Mouse (Mus musculus): ENCODE measurements at regions not wholly inside any gene's neighbourhood (a gene's known extent, or its start where the extent isn't known, plus 50 kb on each side); places are given as distances from the start of the nearest gene placed in this dataset.

- DNase-seq, result no peak
- intact Hi-C loops (cut with DNase I; ENCODE audit: low total_unique reads), result no loop called here
These were observed 170.7 kb upstream of the Cited2 start for GRCm38 (mm10) chr10:17552277-17552676.

GRCm38 (mm10) chr10:17556391-17556790 lies 166.6 kb upstream of the Cited2 start:
- no peak for DNase-seq
- intact Hi-C loops (cut with DNase I; ENCODE audit: low total_unique reads), result no loop called here

- intact Hi-C loops (cut with DNase I; ENCODE audit: low total_unique reads), result no loop called here
- no peak for DNase-seq
These were observed 163.6 kb upstream of the Cited2 start for GRCm38 (mm10) chr10:17559370-17559955.

- no peak for DNase-seq
- intact Hi-C loops (cut with DNase I; ENCODE audit: low total_unique reads), result no loop called here
These were observed 163.0 kb upstream of the Cited2 start for GRCm38 (mm10) chr10:17559980-17560379.

- intact Hi-C loops (cut with DNase I; ENCODE audit: low total_unique reads), result no loop called here
- no peak for DNase-seq
These were observed 161.6 kb upstream of the Cited2 start for GRCm38 (mm10) chr10:17561466-17561865.

GRCm38 (mm10) chr10:17561977-17562376 lies 161.0 kb upstream of the Cited2 start:
- DNase-seq, result no peak
- intact Hi-C loops (cut with DNase I; ENCODE audit: low total_unique reads), result no loop called here

- DNase-seq, result peak; percentile 14
- intact Hi-C loops (cut with DNase I; ENCODE audit: low total_unique reads), result no loop called here
These were observed 160.3 kb upstream of the Cited2 start for GRCm38 (mm10) chr10:17562410-17563350.

GRCm38 (mm10) chr10:17563351-17563749 lies 159.7 kb upstream of the Cited2 start:
- DNase-seq, result no peak
- intact Hi-C loops (cut with DNase I; ENCODE audit: low total_unique reads), result no loop called here

GRCm38 (mm10) chr10:17564895-17565620 lies 158.0 kb upstream of the Cited2 start:
- intact Hi-C loops (cut with DNase I; ENCODE audit: low total_unique reads), result no loop called here
- no peak for DNase-seq

GRCm38 (mm10) chr10:17566975-17567374 lies 156.0 kb upstream of the Cited2 start:
- no peak for DNase-seq
- intact Hi-C loops (cut with DNase I; ENCODE audit: low total_unique reads), result no loop called here

- DNase-seq, result peak; percentile 16
- intact Hi-C loops (cut with DNase I; ENCODE audit: low total_unique reads), result no loop called here
These were observed 155.4 kb upstream of the Cited2 start for GRCm38 (mm10) chr10:17567631-17568030.

GRCm38 (mm10) chr10:17569577-17570113 lies 153.4 kb upstream of the Cited2 start:
- intact Hi-C loops (cut with DNase I; ENCODE audit: low total_unique reads), result no loop called here

GRCm38 (mm10) chr10:17574894-17575293 lies 148.1 kb upstream of the Cited2 start:
- intact Hi-C loops (cut with DNase I; ENCODE audit: low total_unique reads), result no loop called here
- DNase-seq, result no peak

More at GRCm38 (mm10) chr10:17569577-17570113, 153.4 kb upstream of the Cited2 start:
- no peak for DNase-seq

- intact Hi-C loops (cut with DNase I; ENCODE audit: low total_unique reads), result no loop called here
- no peak for DNase-seq
These were observed 147.3 kb upstream of the Cited2 start for GRCm38 (mm10) chr10:17575448-17576332.

- DNase-seq, result no peak
- intact Hi-C loops (cut with DNase I; ENCODE audit: low total_unique reads), result no loop called here
These were observed 146.7 kb upstream of the Cited2 start for GRCm38 (mm10) chr10:17576333-17576750.

GRCm38 (mm10) chr10:17579463-17579862 lies 143.6 kb upstream of the Cited2 start:
- intact Hi-C loops (cut with DNase I; ENCODE audit: low total_unique reads), result no loop called here
- no peak for DNase-seq

GRCm38 (mm10) chr10:17584842-17585241 lies 138.2 kb upstream of the Cited2 start:
- intact Hi-C loops (cut with DNase I; ENCODE audit: low total_unique reads), result no loop called here
- no peak for DNase-seq

- no peak for DNase-seq
- intact Hi-C loops (cut with DNase I; ENCODE audit: low total_unique reads), result no loop called here
These were observed 136.1 kb upstream of the Cited2 start for GRCm38 (mm10) chr10:17586910-17587309.

GRCm38 (mm10) chr10:17589136-17589535 lies 133.9 kb upstream of the Cited2 start:
- intact Hi-C loops (cut with DNase I; ENCODE audit: low total_unique reads), result no loop called here
- DNase-seq, result no peak

All from gastrocnemius, postnatal 14 days (tissue).